Mouse (Mus musculus) MEL (cell line): ENCODE results near the gene Ccnk.

Experiments used
- CTCF ChIP-seq, 3 experiments: IDR thresholded peaks in 2 of 3; conservative IDR thresholded peaks in 1 of 3; 2 replicates each; pipeline ENCODE4 v1.5.1; 2011 to 2012; ENCODE audit warnings: low read length in 3 of 3, low read depth in 2 of 3, mild to moderate bottlenecking in 2 of 3, improper control_type of control experiment in 1 of 3, inconsistent platforms in 1 of 3, mixed read lengths in 1 of 3, moderate library complexity in 1 of 3; ENCODE audit not compliant: control insufficient read depth in 1 of 3, insufficient read depth in 1 of 3, poor library complexity in 1 of 3, severe bottlenecking in 1 of 3
- EP300 ChIP-seq, 2 experiments: IDR thresholded peaks; 2 replicates each; pipeline ENCODE4 v1.6.1; 2011; ENCODE audit warnings: improper control_type of control experiment in 2 of 2, low read length in 2 of 2, low read depth in 1 of 2, mild to moderate bottlenecking in 1 of 2
- GATA1 ChIP-seq: IDR thresholded peaks from 2 replicates; pipeline ENCODE4 v1.6.1; 2011; ENCODE audit warnings: low read depth, low read length, improper control_type of control experiment
- HCFC1 ChIP-seq: IDR thresholded peaks from 2 replicates; pipeline ENCODE4 v1.6.1; 2012; ENCODE audit warnings: low read depth, mild to moderate bottlenecking, inconsistent platforms, low read length, improper control_type of control experiment, moderate library complexity
- MAFK ChIP-seq: IDR thresholded peaks from 2 replicates; pipeline ENCODE4 v1.6.1; 2011; ENCODE audit warnings: low read depth, mild to moderate bottlenecking, low read length, improper control_type of control experiment, borderline replicate concordance
- MAZ ChIP-seq: IDR thresholded peaks from 2 replicates; pipeline ENCODE4 v1.6.1; 2012; ENCODE audit warnings: low read depth, mild to moderate bottlenecking, inconsistent platforms, low read length, improper control_type of control experiment
- MYC ChIP-seq: IDR thresholded peaks from 2 replicates; pipeline ENCODE4 v1.6.1; 2011; ENCODE audit warnings: low read depth, mild to moderate bottlenecking, low read length, improper control_type of control experiment, moderate library complexity
- POLR2A ChIP-seq, 2 experiments: IDR thresholded peaks; 2 replicates each; pipeline ENCODE4 v1.6.1; 2011 to 2012; ENCODE audit warnings: low read length in 2 of 2, mild to moderate bottlenecking in 2 of 2, control low read depth in 1 of 2, improper control_type of control experiment in 1 of 2, low read depth in 1 of 2, moderate library complexity in 1 of 2; ENCODE audit not compliant: control insufficient read depth in 1 of 2, insufficient read depth in 1 of 2, poor library complexity in 1 of 2
- SMC3 ChIP-seq: IDR thresholded peaks from 2 replicates; pipeline ENCODE4 v1.6.1; 2011; ENCODE audit warnings: low read depth, low read length, improper control_type of control experiment
- ZNF384 ChIP-seq: IDR thresholded peaks from 2 replicates; pipeline ENCODE4 v1.6.1; 2012; ENCODE audit warnings: low read depth, mild to moderate bottlenecking, inconsistent platforms, low read length, improper control_type of control experiment

DNA sequence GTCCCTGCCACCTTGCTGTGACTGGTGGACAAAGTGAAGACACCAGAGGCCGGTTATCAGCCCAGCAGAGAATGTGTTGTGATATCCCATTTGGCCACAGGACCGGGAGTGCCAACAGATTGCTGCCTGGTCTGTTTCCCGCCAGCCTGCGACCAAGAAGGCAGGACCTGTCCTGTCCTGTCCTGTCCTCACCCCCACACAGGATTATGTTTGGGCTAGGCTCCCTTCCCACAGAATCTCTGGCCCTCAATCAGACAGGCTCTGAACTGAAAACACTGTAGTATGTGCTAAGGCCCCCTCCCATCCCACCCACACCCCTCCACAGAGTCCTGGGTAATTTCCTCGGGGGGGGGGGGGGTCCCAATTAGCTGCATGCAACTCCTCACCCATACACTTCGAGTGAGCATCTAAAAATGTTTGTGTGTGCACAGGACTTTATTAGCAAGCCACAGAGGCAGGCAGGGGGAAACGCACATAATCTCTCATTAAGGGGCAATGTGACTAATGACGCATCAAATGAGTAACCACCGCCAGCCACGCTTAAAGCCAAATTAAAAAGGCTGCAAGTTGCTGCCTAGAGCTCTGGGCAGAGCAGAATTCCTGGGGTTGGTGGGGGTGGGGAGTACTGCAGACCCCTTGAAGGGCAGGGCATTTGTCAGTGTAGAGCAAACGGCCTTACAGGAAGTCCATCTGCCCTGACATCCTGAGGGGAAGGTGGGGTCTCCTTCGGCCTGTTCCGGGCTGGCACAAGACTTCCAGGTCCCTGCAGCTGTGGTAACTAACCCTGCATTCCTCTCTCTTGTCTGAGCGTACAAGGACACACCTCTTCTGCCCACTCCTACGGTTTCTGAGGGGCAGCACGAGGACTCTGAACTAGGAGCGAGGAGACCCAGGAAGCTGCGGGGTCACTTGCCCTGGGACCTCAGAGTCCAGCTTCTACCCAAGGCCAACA is 34.0 kb downstream of the Ccnk start:
- TF ChIP-seq MYC: no peak
- no peak for TF ChIP-seq CTCF (IDR thresholded peaks at IDR 0.05 in 2 of 3, conservative IDR thresholded peaks at IDR 0.05 in 1 of 3; ENCODE audit: control insufficient read depth in 1 of 3, insufficient read depth in 1 of 3, low read depth in 2 of 3, low read length in 3 of 3, poor library complexity in 1 of 3, severe bottlenecking in 1 of 3)
- no peak for TF ChIP-seq GATA1
- no peak for TF ChIP-seq MAFK
- TF ChIP-seq SMC3: no peak
- no peak for TF ChIP-seq POLR2A (IDR thresholded peaks at IDR 0.05; ENCODE audit: control insufficient read depth in 1 of 2, insufficient read depth in 1 of 2, low read depth in 1 of 2, low read length in 2 of 2, poor library complexity in 1 of 2)
- TF ChIP-seq ZNF384: no peak
- no peak for TF ChIP-seq EP300 (IDR thresholded peaks at IDR 0.05; ENCODE audit: low read depth in 1 of 2, low read length in 2 of 2)
- TF ChIP-seq MAZ: no peak
- TF ChIP-seq HCFC1: no peak
